Mouse (Mus musculus) mouse embryonic stem cell (cell line): ENCODE measurements around the gene Knop1.

Source experiments
- in situ Hi-C, 2 experiments: fragments of 300-500 bp; cut with MboI; formaldehyde crosslinking; loops; 1 replicate in 1 of 2; 3 replicates in 1 of 2; pipeline ENCODE4 v1.14.3; 2019 to 2020; ENCODE audit warnings: low sequenced_read_pairs in 2 of 2, low pct_unique_long_range_greater_than_20kb in 1 of 2, mixed read lengths in 1 of 2; ENCODE audit not compliant: unreplicated experiment in 1 of 2

The Knop1 gene

DNA sequence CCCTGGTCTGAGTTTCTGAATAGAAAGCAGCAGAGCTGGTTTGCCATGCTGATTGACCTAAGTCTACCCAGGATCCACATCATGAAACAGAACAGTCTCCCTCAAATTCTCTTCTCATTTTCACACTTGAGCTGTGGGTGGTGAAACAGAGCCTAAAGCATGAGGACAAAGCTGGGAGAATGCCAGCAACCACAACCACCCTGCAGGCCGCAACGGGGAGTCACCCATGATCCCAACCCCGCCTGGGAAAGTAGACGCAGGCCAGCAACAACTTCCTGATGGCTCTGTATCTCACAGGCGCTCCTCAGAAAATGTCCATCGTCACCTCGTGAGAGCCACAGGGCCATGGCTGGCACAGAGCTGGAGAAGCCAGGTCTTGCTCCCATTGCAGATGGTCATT lies 4.5 kb downstream of the Knop1 start:
- in situ Hi-C loops = loop anchor here (10.0 kb wide), 1 partner anchor 143 kb away; the partner anchor contains the start of gene Gprc5b (in 2 of the 2)

DNA sequence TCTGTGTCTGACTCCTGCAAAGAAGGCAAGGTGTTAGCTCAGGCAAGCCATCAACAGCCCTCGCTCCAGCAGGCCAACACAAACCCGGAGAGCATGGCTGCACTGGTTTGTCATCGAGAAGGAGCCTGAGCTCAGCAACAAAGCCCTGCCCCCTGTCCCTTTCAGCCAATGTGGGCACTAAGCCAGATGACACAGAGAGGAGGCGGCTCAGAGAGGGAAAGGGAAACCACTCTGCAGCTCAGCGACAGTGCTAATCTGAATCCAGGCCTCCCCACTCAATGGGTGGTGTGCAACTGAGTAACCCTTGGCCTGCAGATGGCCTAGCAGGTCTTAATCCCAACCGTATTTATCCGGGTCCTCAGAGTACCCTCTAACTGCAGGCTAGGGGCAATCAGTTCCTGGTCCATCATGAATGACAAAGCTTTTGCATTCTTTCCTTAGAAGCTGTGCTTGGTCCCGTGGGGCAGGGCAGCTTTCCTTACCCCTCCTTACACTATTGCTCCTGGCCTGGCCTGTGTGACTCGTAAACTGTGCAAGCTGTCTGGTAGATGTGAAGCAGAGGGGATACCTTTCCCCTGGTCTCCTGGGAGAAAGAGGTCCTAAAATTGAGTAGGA lies 5.3 kb downstream of the Knop1 start:
- in situ Hi-C loops = loop anchor here (10.0 kb wide), 1 partner anchor 144 kb away; the partner anchor contains the start of gene Gprc5b (in 2 of the 2)

DNA sequence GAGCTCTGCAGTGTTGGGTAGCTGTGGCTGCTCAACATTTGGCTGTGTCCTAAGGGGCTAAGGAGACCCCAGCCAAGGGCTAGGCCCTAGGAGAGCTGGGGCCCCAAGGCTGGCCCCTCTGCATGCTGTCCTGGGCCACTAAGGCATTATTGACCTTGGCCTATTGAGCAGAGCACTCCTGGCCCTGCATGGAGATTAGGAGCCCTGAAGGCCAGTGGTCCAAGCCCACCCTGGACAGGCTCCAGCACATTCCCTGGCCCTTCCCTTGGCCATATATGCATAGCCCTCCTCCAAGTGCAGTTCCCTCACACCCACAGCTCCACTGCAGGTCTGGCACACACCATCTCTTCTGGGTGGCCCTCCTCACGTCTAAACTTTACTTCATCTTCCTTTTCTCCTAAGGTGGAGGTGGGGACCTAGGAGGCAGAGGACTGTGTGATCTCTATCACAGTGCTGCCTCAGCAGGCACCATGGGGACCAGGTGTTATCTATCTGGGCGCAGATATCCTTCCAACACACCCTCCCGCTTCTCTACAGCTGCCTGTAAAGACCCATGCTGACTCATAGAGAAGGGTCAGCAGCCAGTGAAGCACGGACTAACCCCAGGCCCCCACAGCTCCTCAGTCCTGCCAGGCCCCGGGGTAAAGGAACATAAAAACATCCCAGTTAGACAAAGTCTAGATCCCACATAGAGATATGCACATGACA lies 6.4 kb downstream of the Knop1 start:
- in situ Hi-C loops = loop anchor here (10.0 kb wide), 1 partner anchor 145 kb away; the partner anchor contains the start of gene Gprc5b (in 2 of the 2)

DNA sequence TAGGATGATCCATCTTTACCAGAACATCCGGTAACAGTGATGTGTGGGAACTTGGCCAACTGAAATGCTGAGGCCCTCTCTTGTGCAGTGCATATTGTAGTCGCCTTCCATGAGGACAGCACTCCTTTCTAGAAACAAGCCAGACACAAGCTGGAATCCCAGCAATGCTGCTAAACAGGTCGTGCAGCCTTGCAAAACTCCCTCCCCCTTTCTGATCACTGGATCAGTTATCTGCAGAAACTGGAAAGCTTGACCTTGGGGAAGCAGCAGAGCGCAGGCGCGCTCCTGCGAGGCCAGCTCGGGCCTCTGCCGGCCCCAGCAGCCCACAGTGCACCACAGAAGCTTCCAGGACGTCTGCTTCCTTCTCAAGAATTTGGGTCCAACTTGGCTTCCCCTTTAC lies 7.3 kb downstream of the Knop1 start:
- in situ Hi-C loops = no loop called here

DNA sequence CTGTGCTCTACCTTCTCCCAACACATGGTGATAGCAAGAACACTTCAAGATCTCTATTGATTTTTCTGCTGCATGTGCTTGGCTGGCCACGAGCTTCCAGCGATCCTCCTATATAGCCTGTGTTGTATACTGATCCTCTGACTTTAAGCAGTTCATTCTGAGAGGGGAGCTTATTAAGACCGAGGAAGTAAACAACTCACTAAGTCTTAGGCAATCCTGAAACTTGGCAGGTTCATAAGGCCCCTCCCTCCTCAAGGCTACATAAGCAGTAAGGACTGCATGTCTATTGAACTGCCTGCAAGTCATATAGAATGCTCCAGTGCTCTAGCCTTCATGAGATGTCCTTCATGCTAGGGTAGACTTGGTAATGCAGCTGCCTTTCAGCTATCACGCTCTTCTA lies 9.7 kb downstream of the Knop1 start:
- in situ Hi-C loops = no loop called here

DNA sequence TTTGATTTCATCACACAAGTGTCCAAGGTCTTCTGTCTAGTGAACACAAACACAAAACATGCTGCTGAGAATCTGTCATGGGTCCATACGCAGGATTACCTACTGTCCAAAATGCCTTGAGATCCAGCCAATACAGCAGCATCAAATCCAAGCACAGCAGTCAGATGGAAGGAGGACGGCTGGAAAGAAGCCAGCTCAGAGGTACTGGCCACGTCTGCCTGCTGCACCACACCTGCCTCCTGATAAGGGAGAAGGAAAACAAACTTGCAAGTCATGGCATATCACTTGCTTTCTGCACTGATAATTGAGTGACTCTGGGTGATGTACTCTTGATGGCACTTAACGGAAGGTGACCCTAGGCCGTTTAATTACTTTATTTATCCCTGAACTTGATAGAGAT lies 10.9 kb downstream of the Knop1 start:
- in situ Hi-C loops = no loop called here

DNA sequence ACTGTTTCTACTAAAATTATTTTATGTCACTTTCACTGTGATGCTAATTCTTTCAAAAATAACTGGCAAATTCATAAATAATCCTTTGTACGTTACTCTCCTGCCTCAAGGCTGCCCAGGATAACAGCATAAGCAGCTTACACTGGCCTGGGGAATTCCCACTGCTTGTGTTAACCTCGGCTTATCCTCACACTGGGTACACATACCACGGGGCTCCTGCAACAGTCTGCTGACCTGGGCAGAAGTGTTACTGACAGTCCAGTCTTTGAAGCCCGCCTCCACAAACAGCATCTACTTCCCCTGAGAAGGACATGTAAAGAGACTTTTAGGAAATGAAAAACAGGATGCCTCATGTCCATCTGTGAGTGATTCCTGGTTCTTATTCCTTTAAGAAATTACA lies 13.1 kb downstream of the Knop1 start:
- in situ Hi-C loops = no loop called here

DNA sequence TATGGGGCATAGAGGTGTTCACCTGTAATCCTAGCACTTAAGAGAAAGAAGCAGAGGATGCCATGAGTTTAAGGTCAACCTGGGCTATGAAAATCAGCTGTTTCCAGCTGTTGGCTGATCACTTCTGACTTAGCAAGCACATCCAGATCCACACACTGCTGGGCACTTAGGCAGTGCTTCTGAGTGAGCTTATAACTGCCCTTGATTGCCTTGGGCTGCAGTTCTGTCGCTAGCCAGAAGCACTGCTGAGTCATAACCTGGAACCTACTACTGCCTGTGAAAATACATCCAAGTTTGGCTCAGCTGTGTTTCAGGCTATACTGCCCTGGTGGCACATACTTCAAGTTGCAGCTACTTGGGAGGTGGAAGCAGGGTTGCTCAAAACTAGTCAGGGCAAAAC lies 14.3 kb downstream of the Knop1 start:
- in situ Hi-C loops = no loop called here

DNA sequence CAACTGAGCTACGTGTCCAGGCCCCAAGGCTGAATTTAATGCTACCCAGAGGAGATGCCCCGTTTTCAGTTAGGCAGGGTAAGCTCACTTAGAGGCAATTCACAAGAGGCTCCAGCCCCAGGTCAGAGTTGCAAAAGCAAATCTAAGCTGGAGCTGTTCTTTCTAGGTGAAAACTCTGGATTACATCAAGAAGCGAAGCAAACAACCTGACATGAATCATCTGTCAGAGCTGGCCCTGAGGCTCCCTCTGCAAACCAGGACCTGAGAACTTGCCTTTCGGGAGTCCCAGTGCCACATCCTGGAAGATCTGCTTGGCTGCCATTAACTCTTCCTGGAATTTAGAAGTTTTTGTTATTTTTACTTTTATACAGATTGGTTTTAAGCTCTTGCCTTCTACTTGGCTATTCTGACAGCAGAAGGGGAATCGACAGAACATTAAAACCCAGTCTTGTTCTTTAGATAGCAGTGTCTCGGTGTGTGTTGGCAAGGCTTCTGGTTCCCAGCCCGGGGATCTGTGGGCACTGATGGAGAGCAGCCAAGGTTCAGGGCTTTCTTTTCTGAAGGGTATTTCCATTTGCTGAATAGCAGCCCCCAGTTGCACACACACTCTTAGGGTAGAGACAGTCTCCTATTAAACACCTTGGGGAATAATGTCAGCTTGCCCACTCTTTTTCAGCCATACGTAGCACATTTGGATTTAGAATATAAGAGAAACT lies 14.9 kb downstream of the Knop1 start:
- in situ Hi-C loops = no loop called here

DNA sequence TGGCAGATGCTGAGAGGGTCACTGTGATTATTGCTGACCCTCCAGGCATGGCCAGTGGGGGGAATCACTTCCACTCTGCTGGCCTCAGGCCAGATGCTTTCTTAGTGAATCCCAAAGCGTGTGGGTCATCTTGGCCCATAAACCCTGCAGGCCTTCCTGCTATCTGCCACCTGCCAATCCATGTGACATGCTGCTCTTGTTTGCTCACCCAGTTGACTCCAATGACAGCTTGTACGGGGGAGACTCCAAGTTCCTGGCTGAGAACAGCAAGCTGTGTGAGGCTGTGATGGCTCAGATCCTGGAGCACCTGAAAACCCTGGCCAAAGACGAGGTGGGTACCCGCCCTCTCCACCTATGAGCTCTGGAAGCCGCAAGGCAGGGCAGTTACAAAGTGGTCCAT lies 18.2 kb downstream of the Knop1 start:
- in situ Hi-C loops = no loop called here

DNA sequence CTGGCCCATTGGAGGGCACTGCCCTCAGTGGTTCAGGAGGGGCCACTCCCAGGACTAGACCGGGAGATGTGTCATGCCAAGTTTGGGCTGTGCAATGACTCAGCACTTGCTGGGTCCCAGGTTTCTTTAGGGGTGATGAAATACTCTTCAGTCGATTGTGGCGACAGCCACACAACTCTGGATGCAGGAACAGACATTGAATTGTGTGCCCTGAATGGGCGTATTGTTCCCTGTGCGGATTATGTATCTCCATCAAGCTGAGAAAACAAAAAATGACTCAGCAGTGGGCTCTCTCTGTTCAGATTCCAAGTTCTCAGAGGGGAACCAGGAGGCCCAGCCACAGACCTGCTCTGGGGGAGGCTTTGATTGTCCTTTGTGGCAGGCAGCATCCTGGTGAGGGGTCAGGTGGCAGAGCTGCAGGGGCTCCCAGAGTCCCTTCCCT lies 28.1 kb downstream of the Knop1 start:
- in situ Hi-C loops = no loop called here

DNA sequence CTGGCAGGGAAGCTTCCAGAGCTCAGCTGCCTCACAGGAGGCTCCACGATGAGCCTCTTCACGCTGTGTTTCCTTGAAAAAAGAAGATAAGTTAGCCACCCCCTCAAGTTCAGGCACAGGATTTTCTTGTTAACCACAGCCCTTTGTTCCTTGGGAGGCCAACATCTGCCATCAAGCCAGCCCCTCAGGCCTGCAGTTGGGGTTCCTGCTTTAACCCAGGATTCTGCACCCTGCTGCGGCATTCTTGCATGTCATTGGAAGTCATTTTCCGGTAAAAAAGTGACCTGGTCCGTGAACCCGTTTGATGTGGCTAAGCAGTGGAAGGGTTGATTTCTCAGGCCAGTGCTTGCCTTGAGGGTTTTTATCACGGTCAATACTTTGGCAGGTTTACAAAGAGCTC lies 31.6 kb downstream of the Knop1 start:
- in situ Hi-C loops = no loop called here

DNA sequence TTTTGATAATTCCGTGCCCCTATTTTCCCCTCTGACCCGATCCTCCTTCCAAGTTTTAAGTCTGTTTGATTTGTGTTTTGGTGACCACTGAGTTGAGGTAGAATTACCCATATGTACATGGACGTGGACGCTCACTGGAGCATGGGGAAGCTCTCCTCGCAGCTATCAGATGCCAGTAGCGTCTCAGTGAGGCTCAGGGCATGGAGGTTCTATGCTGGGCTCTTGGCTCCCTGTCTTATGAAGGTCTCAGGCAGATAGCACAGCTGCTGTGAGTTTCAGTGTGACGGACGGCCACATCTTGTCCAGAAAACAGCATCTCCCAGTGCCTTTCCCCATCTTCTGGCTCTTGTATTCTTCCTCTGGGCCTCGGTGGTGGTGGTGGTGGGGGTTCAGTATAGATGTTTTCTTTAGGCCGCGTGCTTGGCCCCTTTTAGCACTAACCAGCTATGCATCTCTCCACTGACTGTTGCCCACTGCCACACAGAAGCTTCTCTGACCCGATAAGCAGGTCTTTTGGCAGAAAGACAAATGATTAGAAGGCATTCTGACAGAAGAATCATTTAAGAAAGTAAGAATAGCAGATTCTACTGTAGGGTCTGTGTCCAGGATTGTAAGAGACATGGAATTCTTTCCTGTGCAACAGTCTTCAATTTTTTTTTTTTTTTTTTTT lies 34.0 kb downstream of the Knop1 start:
- in situ Hi-C loops = no loop called here

DNA sequence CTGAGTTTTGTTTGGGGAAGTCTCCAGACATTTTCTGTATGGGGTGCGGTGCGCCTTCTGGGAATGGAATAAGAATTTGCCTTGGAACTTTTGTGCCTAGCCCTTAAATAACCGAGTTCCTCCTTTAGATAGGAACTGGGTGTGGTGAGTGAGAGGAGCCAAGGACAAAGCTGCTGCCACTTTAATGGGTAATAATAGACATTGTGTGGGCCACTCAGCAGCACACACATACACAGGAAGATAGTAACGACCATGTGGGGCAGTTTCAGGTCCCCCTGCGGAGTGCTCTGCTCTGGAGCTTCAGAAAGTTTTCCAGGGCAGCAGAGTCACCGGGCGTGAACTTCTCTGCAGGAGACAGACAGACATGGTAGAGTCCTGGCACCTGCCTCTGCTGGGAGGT lies 34.7 kb downstream of the Knop1 start:
- in situ Hi-C loops = no loop called here

DNA sequence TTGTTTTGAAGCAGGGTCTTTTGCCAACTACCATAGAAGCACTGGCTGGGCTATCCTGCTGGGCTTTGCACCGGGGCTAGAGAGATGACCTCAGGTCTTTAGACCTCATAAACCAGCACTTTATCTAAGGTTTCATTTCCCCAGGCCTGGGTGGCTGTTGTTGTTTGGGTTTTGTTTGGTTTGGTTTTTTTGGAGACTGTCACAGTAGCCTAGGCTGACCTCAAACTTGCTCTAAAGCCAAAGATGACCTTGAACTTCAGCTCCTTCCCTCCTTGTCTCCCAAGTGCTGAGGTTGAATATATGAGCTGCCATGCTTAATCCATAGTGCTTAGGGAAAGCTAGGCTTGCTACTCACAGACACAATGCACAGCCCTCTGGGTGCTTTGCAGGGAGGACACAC lies 36.4 kb downstream of the Knop1 start:
- in situ Hi-C loops = no loop called here

DNA sequence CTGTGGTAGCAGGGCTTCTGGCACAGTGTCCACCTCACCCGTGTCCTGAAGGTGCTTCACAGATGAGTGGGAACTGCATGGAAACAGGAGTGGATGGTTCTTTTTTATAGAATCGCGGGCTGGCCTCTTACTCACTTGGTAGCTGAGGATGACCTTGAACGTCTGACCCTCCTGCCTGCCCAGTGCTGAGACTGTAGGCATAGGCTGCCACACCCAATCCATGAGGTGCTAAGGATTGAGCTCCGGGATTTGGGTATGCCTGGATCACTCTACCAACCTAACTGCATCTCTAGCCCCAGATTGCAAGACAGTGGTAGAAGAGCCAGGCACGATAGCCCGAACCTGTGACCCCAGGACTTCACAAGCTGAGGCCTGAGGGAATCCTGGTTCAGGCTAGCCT lies 38.3 kb downstream of the Knop1 start:
- in situ Hi-C loops = no loop called here

DNA sequence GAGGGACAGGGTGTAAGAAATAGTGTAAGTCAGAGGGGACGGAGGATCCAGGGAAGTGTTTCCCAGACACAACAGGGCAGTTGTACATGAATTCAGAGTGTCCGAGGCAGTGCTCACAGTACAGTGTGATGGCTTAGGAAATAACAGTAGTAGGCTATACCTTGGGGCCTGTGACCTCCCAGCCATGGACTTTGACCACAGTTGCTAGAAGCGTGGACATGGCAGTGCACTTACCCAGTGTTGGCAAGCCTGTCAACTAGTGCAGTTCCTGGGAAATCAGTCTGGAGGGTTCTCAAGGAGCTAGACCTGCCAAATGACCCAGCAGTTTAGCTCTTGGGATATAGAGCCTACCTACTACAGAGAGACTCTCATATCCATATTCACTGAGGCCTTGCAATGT lies 39.8 kb downstream of the Knop1 start:
- in situ Hi-C loops = no loop called here

DNA sequence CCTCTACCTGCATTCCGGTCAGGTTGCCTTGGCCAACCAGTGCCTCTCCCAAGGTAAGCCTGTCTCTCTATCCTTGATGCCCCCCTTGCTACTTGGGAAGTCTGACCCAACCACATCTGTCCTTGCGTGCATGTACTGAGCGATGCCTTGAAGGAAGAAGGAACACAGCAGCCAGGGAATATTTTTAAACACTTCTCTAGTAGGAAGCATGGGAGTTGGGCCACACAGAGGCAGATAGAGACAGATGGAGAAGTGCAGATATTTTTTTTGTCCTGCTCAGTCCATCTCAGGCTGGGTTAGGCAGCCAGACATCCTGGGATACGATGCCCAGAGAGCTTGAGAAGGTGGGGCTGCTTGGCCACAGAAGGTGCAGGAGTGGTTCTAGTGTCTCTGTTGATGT lies 42.5 kb downstream of the Knop1 start:
- in situ Hi-C loops = no loop called here
